Mouse (Mus musculus) kidney, adult 2 months (tissue): ENCODE measurements at regions not wholly inside any gene's neighbourhood (a gene's known extent, or its start where the extent isn't known, plus 50 kb on each side); places are given as distances from the start of the nearest gene placed in this dataset.

Experiments
- DNase-seq: peaks from one replicate; pipeline ENCODE4 v3.0.0; 2021
- H3K27ac ChIP-seq: fragments of 200-500 bp; 2 replicates; pipeline ENCODE4 v1.5.1; 2012; ENCODE audit warnings: low read depth, low read length, control low read depth, inconsistent platforms; ENCODE audit not compliant: insufficient read depth
- H3K27me3 ChIP-seq: fragments of 200-500 bp; replicated peaks from 2 replicates; pipeline ENCODE4 v1.6.1; 2012; ENCODE audit warnings: mild to moderate bottlenecking, moderate library complexity, low read length, inconsistent platforms; ENCODE audit not compliant: control insufficient read depth, insufficient read depth
- H3K36me3 ChIP-seq: fragments of 200-500 bp; 2 replicates; pipeline ENCODE4 v1.6.1; 2012; ENCODE audit warnings: mild to moderate bottlenecking, moderate library complexity, low read length, inconsistent platforms; ENCODE audit not compliant: control insufficient read depth, insufficient read depth
- H3K4me1 ChIP-seq: fragments of 200-500 bp; 2 replicates; pipeline ENCODE4 v1.6.1; 2011; ENCODE audit warnings: low read length; ENCODE audit not compliant: control insufficient read depth, insufficient read depth
- H3K4me3 ChIP-seq: fragments of 200-500 bp; 2 replicates; pipeline ENCODE4 v1.5.1; 2011; ENCODE audit warnings: mild to moderate bottlenecking, low read depth, low read length, control low read depth; ENCODE audit not compliant: insufficient read depth
- CTCF ChIP-seq: fragments of 200-500 bp; conservative IDR thresholded peaks from 2 replicates; pipeline ENCODE4 v1.5.1; 2011; ENCODE audit warnings: low read depth, mild to moderate bottlenecking, control low read depth, low read length, moderate library complexity, mixed read lengths; ENCODE audit not compliant: insufficient read depth, insufficient read length
- POLR2A ChIP-seq: fragments of 200-500 bp; IDR thresholded peaks from one replicate; pipeline ENCODE4 v1.6.1; 2011; ENCODE audit warnings: low read depth, low read length, control low read depth
- WGBS: fragments of 180-500 bp; shearing (Covaris S2); methylation state at CpG from one replicate; pipeline ENCODE4 v1.1.7; 2018; 5-methylcytosine and 5-hydroxymethylcytosine counted together

DNA sequence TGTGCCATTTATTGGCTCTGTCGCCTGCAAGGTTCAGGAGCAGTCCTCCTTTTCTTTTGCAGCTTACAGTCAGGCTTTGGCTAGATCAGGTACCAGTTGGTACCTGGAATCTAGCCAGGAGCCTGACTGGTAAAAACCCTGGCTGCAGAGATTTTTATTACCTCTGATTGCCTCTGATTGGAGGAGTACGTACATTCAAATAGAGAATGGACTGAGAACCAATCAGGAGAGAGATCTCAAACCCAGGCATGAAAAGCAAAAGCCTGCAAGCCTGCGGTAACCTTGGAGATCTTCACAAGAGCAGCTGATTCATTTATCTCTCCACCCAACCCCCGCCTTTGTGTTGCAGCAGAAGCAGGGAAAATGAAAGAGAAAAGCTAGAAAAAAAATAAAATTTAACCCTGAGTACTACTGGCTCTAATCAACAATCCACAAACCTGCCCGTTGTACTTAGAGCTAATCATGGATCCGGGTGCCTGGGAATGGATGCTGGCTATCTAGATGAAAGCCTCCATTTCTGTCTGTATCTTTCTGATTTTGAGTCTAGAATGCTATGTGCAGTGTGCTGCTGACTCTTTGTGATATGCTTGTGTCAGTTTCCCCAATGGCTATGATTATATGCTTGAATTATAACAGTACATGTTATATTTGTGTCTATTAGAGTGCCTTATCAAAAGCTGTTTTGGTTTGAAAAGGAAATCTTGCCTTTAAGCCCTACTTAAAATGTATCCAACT is 406.2 kb upstream of the Ndn start:
- TF ChIP-seq CTCF (no peak), POLR2A (no peak)
- peak; percentile 14 for DNase-seq
- WGBS, result 46% methylated on average over 6 of the region's 6 CpGs
- Histone ChIP-seq H3K4me3 (no peak overlapping the region), H3K4me1 (no peaks in the 10 kb centered on the region), H3K27ac (no peak overlapping the region), H3K27me3 (no peaks in the 10 kb centered on the region), H3K36me3 (no peaks in the 10 kb centered on the region)

DNA sequence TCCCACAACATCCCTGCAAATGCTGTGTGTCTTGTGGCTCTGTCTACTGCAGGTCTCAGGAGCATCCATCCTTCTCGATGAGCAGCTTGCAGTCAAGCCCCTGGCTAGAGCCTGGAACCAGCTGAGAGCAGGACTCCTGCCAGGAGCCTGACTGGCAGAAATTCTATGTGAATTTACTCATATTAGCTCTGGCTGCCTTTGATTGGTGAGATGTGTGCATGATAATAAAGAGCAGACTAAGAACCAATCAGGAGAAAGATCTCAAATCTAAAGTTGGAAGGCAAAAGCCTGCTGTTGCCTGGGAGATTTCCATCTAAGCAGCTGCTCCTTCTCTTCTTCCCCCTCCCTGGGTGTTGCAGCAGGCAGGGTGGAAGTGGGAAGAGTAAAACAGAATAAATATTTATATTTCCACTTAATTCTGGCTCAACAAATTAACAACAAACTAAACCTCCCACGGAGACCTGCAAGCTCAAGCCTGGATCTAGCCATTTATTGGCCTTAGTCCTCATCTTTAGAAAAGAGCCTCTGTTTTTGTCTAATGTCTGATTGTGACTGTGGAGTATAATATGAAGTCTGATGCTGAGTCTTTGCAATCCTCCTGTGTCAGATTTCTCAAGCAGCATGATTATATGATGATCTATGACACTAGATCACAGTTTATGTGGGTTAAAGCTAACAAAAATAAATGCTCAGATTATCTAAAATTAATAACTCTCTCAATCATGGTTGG is 364.0 kb upstream of the Ndn start:
- DNase-seq, result no peak
- no peaks in the 10 kb centered on the region for H3K4me1 ChIP-seq
- H3K36me3 ChIP-seq, result no peaks in the 10 kb centered on the region
- TF ChIP-seq POLR2A, result no peak
- no peak for TF ChIP-seq CTCF
- H3K4me3 ChIP-seq, result no peak overlapping the region
- 42% methylated on average over 2 of the region's 2 CpGs for WGBS
- no peak overlapping the region for H3K27ac ChIP-seq
- no peaks in the 10 kb centered on the region for H3K27me3 ChIP-seq

DNA sequence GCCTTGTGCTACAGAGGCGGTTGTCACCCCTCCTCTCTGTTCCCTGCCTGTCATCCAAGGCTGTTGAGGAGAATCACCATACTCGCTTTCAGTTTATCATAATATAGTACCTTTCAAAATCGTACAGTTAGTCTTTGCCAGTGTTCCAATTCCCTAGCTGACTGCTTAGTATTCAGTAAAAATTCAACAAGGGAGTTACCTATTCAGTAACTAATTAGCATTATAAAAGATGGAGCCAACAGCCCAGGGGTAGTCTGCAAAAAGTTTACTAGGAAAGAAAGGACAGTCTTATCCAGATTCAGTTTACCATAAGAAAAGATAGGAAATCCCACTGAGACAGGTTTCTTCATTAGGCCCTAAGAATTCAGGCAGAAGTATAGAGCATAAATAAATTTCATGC is 319.7 kb upstream of the Ndn start:
- H3K36me3 ChIP-seq, result no peaks in the 10 kb centered on the region
- 75% methylated on average over 3 of the region's 3 CpGs for WGBS
- H3K27me3 ChIP-seq, result no peaks in the 10 kb centered on the region
- DNase-seq, result no peak
- no peaks in the 10 kb centered on the region for H3K4me1 ChIP-seq
- no peak for TF ChIP-seq POLR2A
- TF ChIP-seq CTCF, result no peak
- no peak overlapping the region for H3K27ac ChIP-seq
- H3K4me3 ChIP-seq, result no peak overlapping the region

DNA sequence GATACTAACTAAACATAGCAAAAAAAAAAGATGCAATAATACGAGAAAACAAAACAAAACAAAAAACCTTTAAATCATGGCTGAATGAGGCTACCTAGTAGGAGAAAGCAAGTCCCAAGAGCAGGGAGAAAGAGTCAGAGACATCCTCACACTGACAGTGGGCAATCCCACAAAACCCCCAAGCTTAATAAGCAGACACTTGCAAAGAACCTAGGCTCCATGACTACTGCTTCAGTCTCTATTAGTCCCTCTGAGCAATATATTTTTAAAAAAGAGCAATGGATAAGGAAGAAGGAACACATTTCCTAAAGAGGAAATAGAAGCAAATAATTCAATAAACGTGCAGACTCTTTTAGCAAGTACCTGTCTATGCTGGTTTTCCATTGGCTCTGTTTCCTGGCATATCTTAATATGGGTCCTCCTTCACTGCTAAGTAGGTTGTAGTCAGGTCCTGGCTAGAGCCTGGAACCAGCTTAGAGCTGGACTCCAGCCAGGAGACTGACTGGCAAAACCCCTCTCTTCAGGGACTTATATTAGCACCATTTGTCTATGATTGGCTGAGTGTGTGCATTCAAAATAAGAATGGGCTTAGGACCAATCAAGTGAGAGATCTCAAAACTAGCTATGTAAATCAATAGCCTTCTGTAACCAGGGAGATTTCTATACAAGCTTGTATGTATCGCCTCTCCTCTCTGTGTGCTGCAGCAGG is 300.5 kb upstream of the Ndn start:
- no peak for DNase-seq
- Histone ChIP-seq H3K36me3 (no peaks in the 10 kb centered on the region), H3K27me3 (no peaks in the 10 kb centered on the region), H3K4me1 (no peaks in the 10 kb centered on the region), H3K4me3 (no peak overlapping the region), H3K27ac (no peak overlapping the region)
- TF ChIP-seq CTCF (no peak), POLR2A (no peak)
- 58% methylated on average over 3 of the region's 3 CpGs for WGBS

DNA sequence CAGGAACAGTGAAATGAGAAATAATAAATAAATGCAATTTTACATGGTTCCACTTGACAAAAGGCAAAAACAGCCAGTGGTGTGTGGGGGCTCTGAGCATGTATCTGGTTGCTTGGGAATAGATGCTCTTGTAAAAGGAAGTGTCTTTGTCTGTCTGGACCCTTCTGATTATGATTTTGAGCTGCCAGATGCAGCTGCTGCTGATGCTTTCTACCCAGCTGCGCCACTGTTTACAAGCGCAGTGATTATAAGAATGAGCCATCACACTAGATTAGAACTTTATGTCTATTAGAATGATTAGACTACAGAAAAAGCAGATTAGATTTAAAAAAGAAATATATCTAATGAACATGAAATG is 299.9 kb upstream of the Ndn start:
- H3K27me3 ChIP-seq, result no peaks in the 10 kb centered on the region
- TF ChIP-seq CTCF (no peak), POLR2A (no peak)
- no peaks in the 10 kb centered on the region for H3K4me1 ChIP-seq
- no peak overlapping the region for H3K27ac ChIP-seq
- H3K36me3 ChIP-seq, result no peaks in the 10 kb centered on the region
- no peak overlapping the region for H3K4me3 ChIP-seq
- WGBS, result 85% methylated on average over 2 of the region's 2 CpGs
- no peak for DNase-seq

DNA sequence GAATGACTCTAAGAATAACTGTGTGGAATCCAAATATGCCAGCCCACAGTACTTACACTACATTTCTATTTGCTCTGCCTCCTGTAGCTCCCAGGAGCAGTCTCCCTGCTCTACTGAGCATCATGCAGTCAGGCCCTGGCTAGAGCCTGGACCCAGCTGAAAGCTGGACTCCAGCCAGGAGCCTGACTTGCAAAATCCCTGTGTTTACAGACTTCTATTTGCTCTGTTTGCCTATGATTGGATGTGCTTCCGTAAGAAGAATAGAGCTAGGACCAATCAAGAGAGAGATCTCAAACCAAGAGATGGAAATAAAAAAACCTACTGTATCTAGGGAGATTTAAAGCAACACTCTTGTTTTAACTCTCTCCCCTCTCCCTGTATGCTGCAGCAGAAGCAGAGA is 267.8 kb upstream of the Ndn start:
- no peak overlapping the region for H3K27ac ChIP-seq
- no peaks in the 10 kb centered on the region for H3K27me3 ChIP-seq
- DNase-seq, result no peak

More for the DNA sequence above, 267.8 kb upstream of the Ndn start:
- H3K4me3 ChIP-seq, result no peak overlapping the region
- 45% methylated on average over 1 of the region's 1 CpGs for WGBS
- no peaks in the 10 kb centered on the region for H3K36me3 ChIP-seq
- no peaks in the 10 kb centered on the region for H3K4me1 ChIP-seq
- TF ChIP-seq POLR2A, result no peak
- TF ChIP-seq CTCF, result no peak
